Comparison of ENCODE assay signal across 16 mouse cellular contexts in genomic region chr6:8640863-8641262, GRCm38 (mm10).
"Had no signal": no experiment of that assay in that cellular context is flagged by ENCODE, and none has a peak within 500 bp of the region (broad histone marks: within the 10 kb centered on the region; RNA-seq: fewer than 3 reads in every experiment).

No protein-coding gene starts in this region.

- DNase-seq: kidney, adult 11 months; kidney, adult 9 months; kidney, postnatal 14 days; kidney, postnatal 4 days; layer of hippocampus, adult 9-11 months; layer of hippocampus, postnatal 36 days; left cerebral cortex, postnatal 4 days; lung, adult 18-20 months; lung, postnatal 10 days; lung, postnatal 36 days; midbrain, embryonic 14.5 days; retina, postnatal 1 day; thymus, adult 18-20 months; thymus, postnatal 36 days had no signal

- ATAC-seq: intestine, embryonic 15.5 days; liver, embryonic 12.5 days had no signal
